Mouse (Mus musculus) retina, adult 2 months (tissue): ENCODE results near the gene Umodl1.

Experiments
- DNase-seq: peaks from one replicate; pipeline ENCODE4 v3.0.0-alpha.2; 2012; ENCODE audit warnings: low read depth, low spot score

Gene Umodl1

DNA sequence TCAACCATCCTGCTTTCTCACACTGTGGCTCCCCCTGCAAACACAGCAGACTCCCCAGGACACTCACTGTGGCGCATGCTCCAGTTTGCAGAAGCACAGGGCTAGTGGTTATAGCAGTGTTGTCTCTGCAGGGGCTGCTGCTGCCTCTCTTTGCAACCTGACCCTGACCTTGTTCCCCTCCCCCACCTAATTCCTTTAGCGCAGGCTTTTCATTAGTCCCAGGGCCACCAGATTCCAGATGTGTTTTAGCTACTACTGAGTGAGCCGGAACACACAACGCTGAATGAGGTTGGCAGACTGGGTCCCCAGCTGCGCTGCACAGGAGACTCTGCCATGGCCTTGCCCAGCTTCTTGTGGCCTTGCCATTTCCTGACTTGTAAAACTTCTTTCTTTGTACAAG lies 46.5 kb downstream of the Umodl1 start:
- no peak for DNase-seq

DNA sequence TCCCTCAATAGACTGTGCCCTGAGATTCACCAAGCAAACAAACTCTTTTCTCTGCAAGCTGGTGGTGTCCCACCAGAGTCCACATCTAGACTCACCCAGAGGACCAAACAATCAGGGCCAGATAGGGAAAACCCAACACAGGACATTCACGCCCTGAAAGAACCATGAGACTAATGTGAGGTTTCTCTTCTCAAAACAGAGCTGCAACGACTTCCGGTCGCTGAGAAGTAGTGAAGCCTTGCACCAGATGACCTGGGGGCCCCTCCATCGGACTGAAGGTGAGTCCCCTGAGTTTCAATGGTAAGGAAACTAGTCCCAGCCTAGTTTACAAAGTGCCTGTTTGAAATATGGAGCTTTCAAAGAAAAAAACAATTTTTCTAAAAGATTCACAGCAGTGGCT lies 48.2 kb downstream of the Umodl1 start:
- DNase-seq = no peak

DNA sequence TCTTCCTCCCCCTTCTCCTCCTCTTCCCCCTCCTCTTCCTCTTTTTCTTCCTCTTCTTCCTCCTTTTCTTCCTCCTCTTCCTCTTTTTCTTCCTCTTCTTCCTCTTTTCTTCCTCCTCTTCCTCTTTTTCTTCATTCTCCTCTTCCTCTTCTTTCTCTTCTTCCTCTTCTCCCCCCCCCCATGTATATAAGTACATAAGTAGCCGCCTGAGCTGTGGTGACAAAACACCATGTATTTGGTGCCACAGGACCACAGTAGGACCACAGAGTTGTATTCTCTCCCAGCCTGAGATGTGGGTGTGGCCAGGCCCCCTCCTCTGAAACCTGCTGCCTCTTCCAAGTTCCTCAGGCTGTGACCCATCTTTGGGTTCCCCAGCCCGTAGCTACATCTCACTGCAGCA lies 50.8 kb downstream of the Umodl1 start:
- DNase-seq = no peak

DNA sequence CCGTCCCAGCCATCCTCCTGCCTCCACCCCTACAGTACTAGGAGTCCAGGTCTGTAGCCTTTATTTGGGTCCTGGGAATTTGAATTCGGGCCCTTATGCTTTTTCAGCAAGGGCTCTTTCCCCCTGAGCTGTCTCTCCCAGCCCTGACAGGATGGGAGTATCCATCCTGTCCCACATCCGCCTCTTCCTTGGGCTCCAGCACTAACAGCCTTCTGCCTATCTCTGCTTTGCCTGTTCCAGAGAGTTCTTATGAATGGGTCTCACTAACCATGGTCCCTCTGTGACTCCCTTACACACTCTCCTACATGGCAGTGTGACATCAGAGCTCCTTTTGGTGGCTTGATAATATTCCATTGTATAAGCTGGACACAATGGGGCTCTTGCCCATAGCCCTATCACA lies 52.9 kb downstream of the Umodl1 start:
- no peak for DNase-seq

DNA sequence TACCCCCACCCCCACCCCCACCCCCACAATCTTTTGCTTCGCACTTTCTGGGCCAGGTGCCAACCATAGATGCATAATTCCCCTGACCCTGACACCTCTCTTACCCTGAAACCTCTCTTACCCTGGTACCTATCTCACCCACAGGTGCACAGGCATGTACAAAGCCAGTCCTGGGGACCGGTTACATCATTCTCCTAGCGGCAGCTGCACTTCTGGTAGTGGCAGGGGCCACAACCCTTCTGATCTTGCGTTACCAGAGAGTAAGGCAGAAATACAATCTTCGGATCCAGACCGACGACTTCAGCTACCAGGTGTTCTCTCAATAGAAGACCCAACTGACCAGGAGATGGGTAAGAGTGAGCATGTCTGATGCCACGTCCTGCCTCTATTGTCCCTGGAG lies 54.0 kb downstream of the Umodl1 start:
- DNase-seq = no peak

DNA sequence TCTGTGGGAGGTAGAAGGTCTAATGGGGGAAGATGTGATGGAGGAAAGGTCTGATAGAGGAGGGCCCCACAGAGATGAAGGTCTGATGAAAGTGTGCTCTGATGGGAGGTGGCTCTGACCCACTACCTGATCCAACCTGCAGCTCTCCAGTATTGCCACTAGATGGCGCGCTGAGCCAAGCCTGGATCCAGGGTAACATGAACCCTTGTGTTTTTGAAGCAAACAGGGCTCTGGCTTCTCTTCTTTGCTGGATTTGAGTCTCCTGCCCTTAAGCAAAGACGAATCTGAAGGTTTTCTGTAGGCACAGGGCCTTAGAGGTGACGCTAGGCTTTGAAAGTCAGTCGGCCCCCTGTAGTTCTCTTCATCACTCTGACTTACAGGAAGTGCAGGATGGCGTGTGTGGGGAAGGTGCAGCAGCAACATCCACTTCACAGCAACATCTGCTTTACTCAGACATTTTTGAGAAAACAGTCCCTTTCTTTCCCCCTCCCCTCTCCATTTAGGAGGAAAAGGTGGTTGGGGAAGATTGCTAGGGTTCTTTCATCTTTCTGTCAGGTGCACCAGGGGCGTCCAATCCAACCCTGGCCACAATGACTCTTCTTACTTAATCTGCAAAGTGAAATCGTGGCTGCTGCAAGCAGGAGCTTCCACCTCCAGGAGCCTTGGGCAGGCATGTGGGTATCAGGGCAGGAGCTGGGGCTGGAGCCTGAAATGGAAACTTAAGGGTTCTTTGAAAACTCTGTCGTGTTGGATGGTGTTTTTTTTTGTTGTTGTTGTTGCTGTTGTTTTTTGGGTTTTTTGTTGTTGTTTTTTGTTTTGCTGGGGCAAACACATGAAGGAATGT lies 57.3 kb downstream of the Umodl1 start:
- DNase-seq = peak; percentile 50

DNA sequence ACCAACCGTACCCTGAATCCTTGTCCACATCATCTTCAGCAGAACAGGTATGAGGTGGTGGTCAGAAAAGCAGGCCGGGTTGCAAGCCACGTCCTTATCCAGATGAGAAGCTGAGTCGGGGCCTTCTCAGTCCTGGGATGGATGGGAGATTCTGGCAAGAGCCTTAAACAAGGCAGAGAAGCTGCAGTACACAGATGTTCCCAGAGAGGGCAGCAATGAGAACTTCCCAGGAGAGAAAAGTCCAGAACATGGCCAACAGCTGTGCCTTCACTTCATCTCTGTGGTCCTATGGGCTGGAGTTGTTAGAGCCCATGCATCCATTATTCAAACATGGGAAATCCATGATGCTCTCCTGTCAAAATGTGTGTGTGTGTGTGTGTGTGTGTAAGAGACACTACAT lies 63.8 kb downstream of the Umodl1 start:
- peak; percentile 67 for DNase-seq

DNA sequence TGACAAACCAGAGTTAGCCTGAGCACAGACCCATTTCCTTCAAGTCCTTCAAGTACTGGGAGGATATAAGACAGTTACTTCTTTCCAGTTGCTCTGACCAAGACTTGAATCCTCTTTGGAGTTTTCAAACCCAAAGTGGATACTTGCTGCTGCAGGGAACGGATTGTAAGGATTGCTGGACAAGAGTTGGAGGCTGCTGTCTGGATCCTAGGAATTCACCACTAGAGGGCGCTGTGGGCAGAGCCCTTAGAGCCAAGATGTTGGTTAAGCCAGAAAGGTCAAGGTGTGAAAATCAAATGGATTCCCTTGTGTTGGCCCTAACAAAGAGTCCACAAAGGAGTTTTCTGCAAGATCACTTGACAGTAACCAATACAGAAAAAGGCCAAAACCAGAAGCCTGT lies 65.1 kb downstream of the Umodl1 start:
- DNase-seq = peak; percentile 58

DNA sequence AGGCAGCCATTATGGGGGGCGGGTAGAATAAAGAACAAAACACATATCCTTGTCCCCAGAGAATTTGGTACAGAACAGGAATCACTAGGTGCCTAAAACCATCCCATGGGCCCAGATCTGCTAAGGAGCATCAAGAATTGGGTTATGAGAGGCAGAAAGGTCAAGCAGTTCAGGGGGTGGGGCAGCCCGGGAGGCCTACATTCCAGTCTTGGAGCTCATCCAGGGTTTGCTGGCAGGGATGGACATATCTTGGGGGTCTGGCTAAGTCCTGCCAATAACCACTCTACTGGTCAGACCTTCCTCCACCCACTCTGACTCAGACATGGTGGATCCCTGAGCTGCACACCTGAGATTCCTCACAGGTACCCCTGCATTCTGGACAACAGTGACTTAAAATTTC lies 65.6 kb downstream of the Umodl1 start:
- no peak for DNase-seq

DNA sequence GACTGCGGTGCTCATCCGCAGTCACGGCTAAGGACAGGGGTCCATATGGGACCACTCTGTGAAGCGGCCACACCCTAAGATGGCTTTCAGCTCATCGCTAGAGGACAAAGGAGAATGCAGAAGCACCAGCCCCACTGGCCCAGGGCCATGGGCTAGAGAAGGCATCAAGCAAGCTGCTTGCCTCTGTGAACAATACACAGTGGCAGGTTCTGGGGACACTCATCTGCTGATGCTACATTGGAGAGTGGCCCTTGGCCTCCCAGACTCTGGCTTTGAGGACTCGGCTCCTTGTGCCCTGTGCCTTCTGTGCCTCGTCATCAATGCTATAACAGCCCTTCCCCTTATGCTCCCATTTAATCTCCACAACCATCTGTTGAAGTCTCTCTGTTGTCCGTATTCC lies 66.8 kb downstream of the Umodl1 start:
- DNase-seq = no peak

DNA sequence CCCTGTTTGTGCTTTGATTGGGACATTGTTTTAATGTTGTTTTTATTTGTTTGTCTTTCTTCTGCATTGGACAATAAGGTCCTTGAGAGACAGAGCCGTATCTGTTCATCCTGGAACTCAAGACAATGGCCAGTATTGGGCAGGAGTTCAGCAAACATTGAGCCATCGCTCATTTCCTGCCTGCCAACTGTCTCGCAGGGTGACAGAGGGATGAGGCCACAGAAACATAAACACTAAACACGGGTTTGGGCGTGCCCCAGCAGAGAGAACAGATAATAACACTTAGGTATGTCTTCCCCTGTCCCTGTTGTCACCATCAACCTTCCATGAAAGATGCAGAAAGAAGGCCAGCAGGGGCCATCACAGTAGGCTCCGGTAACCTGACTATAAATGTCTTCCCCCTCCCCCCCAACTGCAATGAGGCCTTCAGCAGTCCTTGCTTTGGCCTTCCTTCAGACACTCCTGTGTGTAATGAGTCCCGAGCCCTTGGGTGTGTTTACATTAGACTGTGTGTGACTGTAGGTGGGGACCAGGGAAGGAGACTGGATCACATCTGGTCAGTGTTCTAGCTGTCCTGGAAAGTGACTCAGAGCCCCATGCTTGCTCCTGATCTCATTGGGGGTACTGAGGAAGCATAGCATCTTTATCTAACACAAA lies 69.8 kb downstream of the Umodl1 start:
- DNase-seq = no peak

DNA sequence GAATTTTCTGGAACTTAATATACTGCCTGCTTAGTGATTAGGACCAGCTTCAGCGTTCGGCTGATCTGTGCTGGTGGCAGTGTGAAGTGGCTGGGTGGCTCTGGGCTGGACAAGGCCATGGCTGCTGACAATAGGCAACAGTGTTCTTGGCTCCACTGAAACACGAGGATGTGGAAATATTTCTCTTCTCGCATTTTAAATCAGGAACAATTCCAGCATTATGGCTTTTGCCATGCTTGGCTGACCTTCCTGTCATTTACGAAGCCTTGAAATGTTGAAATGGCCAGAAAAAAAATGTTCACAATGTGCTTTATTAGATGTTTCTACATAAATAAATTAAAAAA lies 70.3 kb downstream of the Umodl1 start:
- no peak for DNase-seq

DNA sequence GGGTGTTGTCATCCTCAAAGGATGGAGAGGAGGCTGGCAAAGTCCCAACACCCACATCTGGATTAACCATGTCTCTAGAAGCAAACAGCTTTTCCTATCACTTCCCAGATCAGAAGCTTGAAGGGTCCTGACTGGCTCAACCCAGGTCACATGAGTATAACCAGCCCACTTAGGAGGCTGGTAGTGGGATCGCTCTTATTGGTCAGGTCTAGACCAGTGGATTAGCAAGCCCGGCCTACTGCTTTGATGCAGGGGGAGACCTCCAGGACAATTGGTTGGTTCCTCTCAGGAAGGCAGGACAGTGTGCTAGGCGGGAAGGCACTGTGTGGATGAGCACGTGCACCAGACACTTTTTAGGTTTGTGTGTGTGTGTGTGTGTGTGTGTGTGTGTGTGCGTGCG lies 72.5 kb downstream of the Umodl1 start:
- no peak for DNase-seq

DNA sequence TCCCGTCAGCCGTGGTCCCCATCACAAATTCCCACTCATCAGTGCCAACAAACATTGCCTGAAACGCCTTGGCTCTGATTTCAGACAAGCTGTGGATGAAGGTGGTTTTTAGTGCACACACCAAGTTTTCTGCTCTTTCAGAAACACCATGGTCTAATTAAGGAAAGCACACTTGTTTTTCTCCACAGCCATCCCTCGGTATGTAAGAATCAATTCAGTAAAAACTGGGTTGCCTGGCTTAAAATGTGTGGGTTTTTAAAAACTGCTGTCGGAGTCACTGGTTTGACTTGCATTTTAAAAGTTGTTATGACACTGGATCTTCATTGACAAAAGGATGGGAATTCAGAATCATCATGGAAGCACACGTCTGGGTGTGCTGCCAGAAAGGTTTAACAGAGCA lies 73.3 kb downstream of the Umodl1 start:
- no peak for DNase-seq

DNA sequence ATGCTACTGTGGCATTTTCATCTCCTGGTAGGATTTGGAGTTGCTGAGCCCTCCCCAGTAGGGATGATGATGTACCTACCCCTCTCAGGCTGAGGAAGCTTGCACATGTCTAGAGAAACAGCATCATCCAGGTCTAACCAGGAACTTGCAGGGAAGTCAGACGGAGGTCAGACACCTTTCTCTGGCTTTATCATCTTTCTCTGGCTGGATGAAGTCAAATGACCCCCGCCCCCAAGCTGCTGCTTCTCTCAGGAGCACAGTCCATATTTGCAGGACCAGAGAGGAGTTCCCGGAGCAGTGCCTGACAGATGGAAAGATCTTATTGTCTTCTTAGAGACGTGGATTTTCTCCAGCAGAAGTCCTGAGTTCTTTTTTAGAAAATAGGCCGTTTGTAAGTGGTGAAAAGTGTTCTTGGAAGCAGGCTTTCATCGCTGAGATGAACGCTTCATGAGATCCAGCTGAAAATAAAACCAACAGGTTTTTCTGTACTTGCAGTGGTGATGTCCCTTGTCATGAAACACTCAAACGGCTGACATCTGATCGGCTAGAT lies 74.5 kb downstream of the Umodl1 start:
- DNase-seq = no peak

DNA sequence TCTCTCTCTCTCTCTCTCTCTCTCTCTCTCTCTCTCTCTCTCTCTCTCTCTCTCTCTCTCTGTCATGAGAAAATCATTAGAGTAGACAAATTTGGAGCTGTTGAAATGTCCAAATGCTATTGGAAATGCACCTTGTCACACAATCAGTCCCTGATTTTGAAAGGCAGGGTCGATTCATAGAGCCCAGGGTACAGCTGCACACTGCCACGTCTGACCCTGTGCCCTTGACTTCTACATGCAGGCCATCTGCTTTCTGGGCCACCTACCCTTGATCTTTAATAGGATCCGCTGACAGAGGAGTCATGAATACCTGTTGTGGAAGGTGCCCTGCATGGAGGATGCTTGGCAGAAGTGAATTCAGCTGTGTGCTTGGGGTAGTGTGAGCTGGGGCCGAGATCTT lies 75.0 kb downstream of the Umodl1 start:
- no peak for DNase-seq

DNA sequence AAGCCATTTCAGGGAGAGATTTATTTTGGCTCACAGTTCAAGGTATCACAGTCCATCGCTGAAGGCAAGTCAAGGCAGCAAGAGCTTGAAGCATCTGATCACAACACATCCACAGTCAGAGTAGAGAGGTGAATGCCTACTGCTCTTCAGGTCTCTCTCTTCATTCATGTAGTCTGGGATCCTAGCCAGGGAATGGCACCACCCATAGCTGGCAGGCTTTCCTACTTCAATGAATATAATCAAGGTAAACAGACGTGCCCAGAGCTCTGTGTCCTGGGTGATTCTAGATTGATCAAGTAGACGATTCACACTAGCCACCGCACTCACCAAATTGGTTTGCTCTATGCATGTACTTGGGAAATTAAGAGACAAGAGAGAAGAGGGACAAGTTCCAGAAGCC lies 77.9 kb downstream of the Umodl1 start:
- DNase-seq = no peak

DNA sequence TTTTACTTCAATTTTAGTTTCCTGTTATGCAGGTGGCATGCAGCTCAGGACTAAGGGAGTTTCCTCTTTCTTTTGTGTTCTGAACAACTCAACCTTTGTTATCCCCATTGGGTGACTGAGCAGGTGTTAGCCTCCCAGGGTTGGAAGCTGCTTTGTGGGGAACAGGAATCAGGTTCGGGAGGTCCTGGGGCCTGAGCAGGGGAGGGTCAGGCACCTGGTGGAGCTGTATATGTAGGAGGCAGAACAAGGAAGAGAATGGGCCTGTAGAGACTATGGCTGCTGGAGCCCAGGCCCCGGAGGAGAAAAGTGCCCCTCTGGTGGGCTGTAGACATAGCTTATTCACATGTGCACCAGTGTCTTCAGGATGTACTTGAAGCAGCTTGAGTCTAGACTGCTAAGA lies 78.8 kb downstream of the Umodl1 start:
- DNase-seq = no peak

DNA sequence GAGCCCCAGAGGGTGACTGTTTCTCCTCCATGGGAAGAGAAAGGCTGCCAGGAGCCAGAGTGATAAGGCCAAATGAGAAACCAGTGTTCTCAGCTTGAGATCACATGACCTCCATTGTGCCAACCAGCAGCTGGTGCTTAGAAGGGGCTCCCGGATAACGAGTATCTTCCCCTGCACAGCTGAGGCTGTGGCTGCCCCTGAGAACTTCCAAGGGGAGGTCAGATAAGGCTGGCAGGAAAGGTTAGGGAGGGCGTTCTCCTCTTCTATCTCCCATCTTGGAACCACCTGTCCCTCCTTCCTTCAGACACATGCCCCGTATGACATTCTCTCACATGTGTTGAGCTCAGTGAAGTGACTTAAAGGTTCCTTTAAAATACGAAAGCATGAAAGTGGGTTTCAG lies 79.7 kb downstream of the Umodl1 start:
- DNase-seq = no peak

DNA sequence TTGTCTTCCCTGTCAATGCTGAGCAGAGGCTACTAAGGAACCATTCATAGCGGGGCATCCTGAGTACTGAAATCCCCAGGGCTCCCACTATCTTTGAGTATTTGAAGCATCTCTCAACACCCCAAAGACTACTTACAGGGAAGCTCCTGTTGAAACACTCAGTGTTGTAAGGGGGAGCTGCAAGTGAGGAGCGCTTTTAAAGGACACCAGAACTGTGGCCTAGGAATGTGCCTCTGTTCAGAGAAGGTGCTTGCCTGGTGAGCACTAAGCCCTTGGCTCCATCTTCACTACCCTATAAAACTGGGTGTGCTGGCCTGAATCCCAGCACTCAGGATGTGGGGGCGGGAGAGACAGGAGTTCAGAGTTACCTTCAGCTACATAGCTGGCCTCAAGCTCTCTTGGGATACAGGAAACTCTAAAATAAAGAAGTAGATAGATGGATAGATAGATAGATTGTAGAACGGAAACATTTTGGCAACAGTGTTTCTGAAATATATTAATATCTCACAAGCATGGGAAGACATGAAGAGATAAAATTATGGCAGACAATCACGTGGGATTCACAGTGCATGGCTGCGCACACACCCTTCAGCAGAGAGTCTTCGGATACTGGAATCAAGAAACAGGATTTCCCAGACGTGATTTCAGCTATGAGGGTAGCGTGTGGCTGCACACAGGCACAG lies 80.4 kb downstream of the Umodl1 start:
- DNase-seq = no peak

DNA sequence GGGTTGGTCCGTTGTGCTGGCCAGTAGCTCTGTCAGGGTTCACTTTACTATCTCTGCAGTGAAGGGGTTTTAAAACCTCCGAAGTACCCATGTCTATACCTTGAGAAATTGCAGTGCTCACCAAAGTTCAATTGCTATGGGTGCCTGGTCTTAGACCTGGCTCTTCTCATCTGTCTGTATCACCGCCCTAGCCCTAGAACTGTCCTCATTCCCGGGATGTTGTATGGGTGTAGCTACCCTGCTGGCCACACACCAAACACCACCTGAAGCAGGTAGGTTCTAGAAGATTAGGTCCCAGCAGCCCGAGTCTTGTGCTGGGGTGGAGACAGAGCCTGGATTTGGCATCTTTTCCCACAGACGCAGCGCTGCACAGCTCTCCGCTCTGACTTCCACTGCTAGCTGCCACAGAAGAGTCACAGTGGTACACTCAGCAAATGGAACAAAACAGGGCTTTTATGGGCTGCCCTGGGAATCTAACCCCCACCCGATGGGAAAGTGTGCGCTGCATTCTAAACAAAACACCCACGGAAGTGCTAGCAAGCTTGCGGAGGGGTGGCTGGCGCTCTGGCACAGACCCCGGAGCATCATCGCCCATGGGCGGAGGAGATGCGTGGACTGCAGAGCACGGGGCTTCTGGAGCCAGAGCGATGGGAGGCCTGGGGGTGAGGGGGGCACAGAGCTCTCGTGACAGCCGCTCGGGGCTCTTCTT lies 81.9 kb downstream of the Umodl1 start:
- DNase-seq = no peak

DNA sequence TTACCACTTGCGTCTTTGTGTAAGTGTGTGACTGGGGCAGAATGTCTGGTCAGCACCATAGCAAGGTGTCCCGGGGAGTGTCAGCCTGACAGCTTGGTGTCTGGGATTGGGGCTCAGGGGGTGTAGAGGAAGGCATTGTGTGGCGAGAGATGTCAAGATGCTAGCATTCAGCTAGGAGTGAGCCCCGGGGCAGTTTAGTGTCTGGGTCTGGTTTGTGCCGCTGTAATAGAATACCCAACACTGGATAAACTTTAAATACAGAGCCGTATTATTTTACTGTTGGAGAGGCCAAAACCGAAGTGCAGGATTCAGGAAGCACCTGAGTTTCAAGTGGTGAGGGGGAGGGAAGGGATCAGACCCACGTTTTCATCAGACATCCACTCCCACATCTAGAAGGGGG lies 82.9 kb downstream of the Umodl1 start:
- no peak for DNase-seq
